Mouse (Mus musculus) neural tube, embryonic 13.5 days (tissue): ENCODE results near the gene Cops9. TPM values are rescaled to one million over a fixed set of nuclear protein-coding genes. Genes with fewer than 3 reads are reported as not detected.

Experiments
- ATAC-seq: fragments of 200-750 bp; cut with Nextera tagmentation; 2 replicates; pipeline ENCODE4 v1.8.0; 2017; ENCODE audit warnings: low read depth, mild to moderate bottlenecking, moderate TSS enrichment, moderate library complexity
- H3K27ac ChIP-seq: fragments of 300-500 bp; sonication (generic); replicated peaks from 2 replicates; pipeline ENCODE4 v1.5.1; 2015; ENCODE audit warnings: moderate library complexity, mild to moderate bottlenecking, inconsistent platforms
- H3K27me3 ChIP-seq: fragments of 300-500 bp; sonication (generic); 2 replicates; pipeline ENCODE4 v1.6.1; 2015; ENCODE audit warnings: mild to moderate bottlenecking, inconsistent platforms
- H3K36me3 ChIP-seq: fragments of 300-500 bp; sonication (generic); 2 replicates; pipeline ENCODE4 v1.6.1; 2015; ENCODE audit warnings: mild to moderate bottlenecking, inconsistent platforms
- H3K4me1 ChIP-seq: fragments of 300-500 bp; sonication (generic); replicated peaks from 2 replicates; pipeline ENCODE4 v1.6.1; 2015; ENCODE audit warnings: inconsistent platforms
- H3K4me2 ChIP-seq: fragments of 300-500 bp; sonication (generic); 2 replicates; pipeline ENCODE4 v1.6.1; 2015; ENCODE audit warnings: inconsistent platforms, mild to moderate bottlenecking, moderate library complexity
- H3K4me3 ChIP-seq: fragments of 300-500 bp; sonication (generic); 2 replicates; pipeline ENCODE4 v1.5.1; 2015; ENCODE audit warnings: mild to moderate bottlenecking, inconsistent platforms
- H3K9ac ChIP-seq: fragments of 300-500 bp; sonication (generic); 2 replicates; pipeline ENCODE4 v1.6.1; 2015; ENCODE audit warnings: moderate library complexity, mild to moderate bottlenecking, inconsistent platforms
- H3K9me3 ChIP-seq: fragments of 300-500 bp; sonication (generic); 2 replicates; pipeline ENCODE4 v1.6.1; 2016; ENCODE audit warnings: inconsistent platforms
- WGBS: fragments of 180-500 bp; shearing (Covaris S2); methylation state at CpG from one replicate; pipeline ENCODE4 v1.1.7; 2015; 5-methylcytosine and 5-hydroxymethylcytosine counted together
- polyA plus RNA-seq: library from polyadenylated mRNA; unstranded; fragments of >200 nt; fragmentation: Nextera tagmentation; extraction: Ambion mirVana; gene quantifications from 2 replicates; pipeline ENCODE4 v1.2.1, GENCODE M21; 2015

The Cops9 gene
- polyA plus RNA-seq, 1 experiment from 2014 or later = 589 TPM

DNA sequence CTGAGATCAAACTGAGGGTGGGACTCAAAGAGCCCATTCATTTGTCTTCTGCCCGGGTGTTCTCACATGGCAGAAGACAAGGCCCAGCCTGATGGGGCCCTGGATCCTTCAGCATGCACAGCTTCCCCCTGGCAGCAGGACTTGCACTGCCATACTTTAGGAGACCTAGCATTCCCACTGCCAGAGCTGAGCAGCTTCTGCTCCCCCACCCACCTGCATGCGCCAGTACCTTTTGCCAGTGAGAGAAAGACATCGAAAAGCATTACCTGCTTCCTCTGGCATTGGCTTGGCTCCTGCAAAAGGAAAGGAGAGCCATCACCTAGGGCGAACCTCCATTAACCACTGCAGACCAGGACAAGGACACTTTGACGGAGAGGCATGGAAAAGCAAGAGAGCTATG lies 3.1 kb upstream of the Cops9 start:
- Histone ChIP-seq H3K27me3 (peaks cover 4% of the 10 kb centered on the region), H3K4me1 (peaks cover 27% of the 10 kb centered on the region), H3K4me3 (no peak overlapping the region), H3K36me3 (0 out of 2 replicates have a peak, but pooled peaks cover under 1% of the 10 kb centered on the region), H3K9me3 (no peaks in the 10 kb centered on the region), H3K4me2 (no peak overlapping the region), H3K27ac (no peak overlapping the region), H3K9ac (no peak overlapping the region)
- no peak for ATAC-seq
- 83% methylated on average over 5 of the region's 5 CpGs for WGBS

DNA sequence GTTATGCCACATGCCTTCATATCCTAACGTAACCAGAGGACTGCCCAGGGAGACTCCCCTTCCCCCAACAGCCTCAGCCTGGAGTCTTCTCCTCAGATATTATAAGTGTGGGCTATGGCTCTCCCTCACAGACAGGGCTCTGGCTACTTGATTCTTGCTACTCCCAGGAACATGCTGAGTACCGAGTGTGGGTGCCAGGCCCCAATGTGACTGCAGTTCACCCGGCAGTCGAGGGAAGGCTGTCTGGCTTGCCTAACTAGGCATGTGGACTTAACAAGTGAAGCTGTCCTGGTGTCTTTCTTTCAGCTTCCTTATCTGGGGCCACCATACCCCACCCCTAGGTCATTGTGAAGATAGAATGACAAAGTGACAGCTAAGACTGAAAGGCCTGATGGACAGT lies 1.9 kb upstream of the Cops9 start:
- H3K4me3 ChIP-seq = no peak overlapping the region
- peaks cover 10% of the 10 kb centered on the region; the same call in 1 of the 2 replicates for H3K36me3 ChIP-seq
- peaks cover 4% of the 10 kb centered on the region for H3K27me3 ChIP-seq
- H3K4me1 ChIP-seq = peaks cover 30% of the 10 kb centered on the region
- no peak overlapping the region for H3K9ac ChIP-seq
- WGBS = 63% methylated on average over 4 of the region's 4 CpGs
- no peak overlapping the region for H3K4me2 ChIP-seq
- ATAC-seq = no peak
- H3K9me3 ChIP-seq = no peaks in the 10 kb centered on the region
- H3K27ac ChIP-seq = no peak overlapping the region

DNA sequence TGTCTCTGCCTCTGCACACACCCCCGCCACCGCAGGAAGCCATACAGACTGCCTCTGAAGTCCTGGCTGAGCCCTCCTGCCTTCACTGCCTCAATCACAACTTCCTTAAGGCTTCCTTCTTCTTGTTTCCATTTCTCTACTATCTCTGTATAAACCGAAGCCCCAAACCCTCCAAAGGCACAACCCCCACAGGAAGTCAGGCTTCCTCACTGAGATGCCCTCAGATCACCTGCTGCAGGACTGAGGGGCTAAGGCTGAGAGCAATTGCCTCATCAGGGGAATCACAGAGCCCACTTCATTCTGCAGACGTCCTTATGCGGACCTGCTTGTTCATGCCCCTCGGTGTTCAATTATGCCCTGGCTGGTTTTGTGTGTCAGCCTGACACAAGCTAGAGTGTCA lies 1.4 kb downstream of the Cops9 start:
- peak overlapping the region; percentile 78 for H3K4me3 ChIP-seq
- peak overlapping the region; percentile 92 for H3K9ac ChIP-seq

DNA sequence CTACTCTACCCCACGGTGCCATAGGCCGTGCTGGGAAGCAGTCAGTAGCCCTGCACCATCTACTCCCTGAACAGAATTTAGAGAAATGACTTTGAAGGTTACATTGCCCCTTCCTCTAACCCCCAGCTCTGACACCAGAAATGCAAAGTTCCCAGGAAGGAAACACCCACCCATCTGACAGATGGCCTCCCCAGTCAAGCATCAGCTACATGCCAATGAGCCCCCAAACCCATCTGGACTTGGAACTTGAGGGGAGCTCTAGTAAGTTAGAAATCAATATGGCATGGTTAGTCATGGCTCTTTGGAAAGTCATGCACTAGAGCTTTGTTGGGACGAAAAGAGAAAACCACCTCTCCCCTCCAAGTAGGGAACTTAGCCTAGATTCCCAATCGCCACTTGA lies 3.0 kb downstream of the Cops9 start:
- WGBS = 93% methylated on average over 4 of the region's 4 CpGs
- Histone ChIP-seq H3K36me3 (peaks cover 44% of the 10 kb centered on the region), H3K4me1 (peaks cover 24% of the 10 kb centered on the region), H3K9ac (no peak overlapping the region), H3K4me2 (no peak overlapping the region), H3K9me3 (no peaks in the 10 kb centered on the region), H3K27ac (no peak overlapping the region), H3K4me3 (no peak overlapping the region), H3K27me3 (no peaks in the 10 kb centered on the region)
- no peak for ATAC-seq

More for the DNA sequence above, 1.4 kb downstream of the Cops9 start:
- no peaks in the 10 kb centered on the region for H3K9me3 ChIP-seq
- no peak for ATAC-seq
- 90% methylated on average over 6 of the region's 6 CpGs for WGBS
- peak overlapping the region; percentile 80 for H3K4me2 ChIP-seq
- H3K36me3 ChIP-seq = peaks cover 43% of the 10 kb centered on the region
- H3K27ac ChIP-seq = no peak overlapping the region
- no peaks in the 10 kb centered on the region; the same call in 1 of the 2 replicates for H3K27me3 ChIP-seq
- H3K4me1 ChIP-seq = peaks cover 24% of the 10 kb centered on the region

DNA sequence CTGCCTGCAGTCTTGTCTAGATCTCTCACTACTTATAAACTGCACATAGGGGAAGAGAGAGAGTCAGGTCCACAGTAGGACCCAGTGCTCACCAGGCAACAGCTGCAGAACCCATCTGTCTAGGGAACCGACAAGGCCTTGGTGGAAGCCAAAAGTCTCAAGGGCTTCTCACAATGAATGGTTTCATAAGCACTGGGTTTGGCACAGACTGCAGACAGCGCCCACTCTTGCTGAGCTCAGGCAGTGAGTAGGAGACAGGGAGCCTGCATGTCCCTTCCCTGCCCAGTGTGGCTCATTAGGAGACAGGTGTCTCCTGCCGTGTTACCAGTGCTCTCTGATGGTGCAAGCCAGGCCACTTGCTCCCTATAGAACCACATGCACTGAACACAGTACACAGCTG lies 3.6 kb downstream of the Cops9 start:
- Histone ChIP-seq H3K27me3 (no peaks in the 10 kb centered on the region), H3K4me1 (peaks cover 24% of the 10 kb centered on the region), H3K9ac (no peak overlapping the region), H3K4me3 (no peak overlapping the region), H3K4me2 (no peak overlapping the region), H3K36me3 (peaks cover 44% of the 10 kb centered on the region), H3K9me3 (no peaks in the 10 kb centered on the region), H3K27ac (no peak overlapping the region)
- WGBS = 93% methylated on average over 3 of the region's 3 CpGs
- no peak for ATAC-seq

DNA sequence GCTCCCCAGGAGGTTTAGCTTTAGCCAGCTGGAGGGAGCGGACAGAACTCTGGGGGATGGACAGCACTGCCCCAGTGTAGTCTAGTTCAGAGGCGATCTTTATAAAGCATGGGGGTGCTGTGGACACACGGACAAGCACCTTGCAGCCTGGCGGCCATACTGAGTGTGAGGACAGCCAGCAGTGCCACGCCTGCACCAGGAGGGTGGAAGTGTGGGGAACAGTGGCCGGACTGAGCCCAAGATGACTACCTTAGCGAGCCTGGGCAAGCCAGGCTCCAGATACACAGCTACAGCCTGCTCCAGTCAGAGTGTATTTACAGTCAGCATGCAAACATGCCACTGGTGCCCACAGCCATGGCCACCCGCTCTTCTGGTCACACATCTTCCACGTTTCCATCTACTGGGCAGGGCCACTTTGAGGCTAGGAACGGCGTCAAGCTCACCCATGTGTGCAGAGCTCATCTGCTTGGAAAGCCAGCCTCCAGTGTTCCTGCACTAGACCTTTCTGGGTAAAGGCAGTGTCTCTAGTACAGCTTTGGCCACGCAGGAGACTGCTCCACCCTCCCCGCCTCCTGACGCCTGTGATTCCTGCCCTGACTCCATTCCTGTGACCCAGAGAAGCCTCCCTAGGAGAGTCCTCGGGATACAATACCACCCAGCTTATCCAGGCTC lies 4.1 kb downstream of the Cops9 start:
- no peak overlapping the region for H3K4me3 ChIP-seq
- no peak overlapping the region for H3K27ac ChIP-seq
- H3K9me3 ChIP-seq = no peaks in the 10 kb centered on the region
- peaks cover 44% of the 10 kb centered on the region for H3K36me3 ChIP-seq
- H3K4me1 ChIP-seq = peaks cover 23% of the 10 kb centered on the region
- WGBS = 93% methylated on average over 15 of the region's 15 CpGs
- H3K4me2 ChIP-seq = no peak overlapping the region
- H3K27me3 ChIP-seq = no peaks in the 10 kb centered on the region
- H3K9ac ChIP-seq = no peak overlapping the region
- ATAC-seq = no peak

DNA sequence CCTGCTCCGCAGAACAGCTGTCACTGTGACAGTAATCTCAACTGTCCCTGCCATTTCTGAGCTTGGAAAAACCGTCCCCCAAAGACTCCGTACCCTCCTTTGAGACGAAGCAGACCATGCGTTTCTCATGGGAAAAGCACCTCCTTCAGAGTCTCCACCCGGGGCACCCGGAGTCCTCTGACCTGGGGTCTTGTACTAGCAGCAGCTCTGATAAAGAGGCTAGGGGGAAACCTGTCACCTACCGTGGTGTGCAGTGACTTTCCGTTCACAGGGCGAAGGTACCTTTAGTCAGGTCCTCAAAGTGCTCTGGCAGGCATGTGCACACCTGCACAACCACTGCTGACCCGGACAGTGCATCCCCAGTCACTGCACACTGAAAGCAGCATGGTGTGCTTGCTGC lies 5.1 kb downstream of the Cops9 start:
- H3K27ac ChIP-seq = no peak overlapping the region
- ATAC-seq = no peak
- peaks cover 44% of the 10 kb centered on the region for H3K36me3 ChIP-seq
- no peak overlapping the region for H3K4me3 ChIP-seq
- no peak overlapping the region for H3K9ac ChIP-seq
- no peaks in the 10 kb centered on the region for H3K27me3 ChIP-seq
- H3K4me2 ChIP-seq = no peak overlapping the region
- 95% methylated on average over 11 of the region's 11 CpGs for WGBS
- no peaks in the 10 kb centered on the region for H3K9me3 ChIP-seq
- H3K4me1 ChIP-seq = peaks cover 16% of the 10 kb centered on the region

DNA sequence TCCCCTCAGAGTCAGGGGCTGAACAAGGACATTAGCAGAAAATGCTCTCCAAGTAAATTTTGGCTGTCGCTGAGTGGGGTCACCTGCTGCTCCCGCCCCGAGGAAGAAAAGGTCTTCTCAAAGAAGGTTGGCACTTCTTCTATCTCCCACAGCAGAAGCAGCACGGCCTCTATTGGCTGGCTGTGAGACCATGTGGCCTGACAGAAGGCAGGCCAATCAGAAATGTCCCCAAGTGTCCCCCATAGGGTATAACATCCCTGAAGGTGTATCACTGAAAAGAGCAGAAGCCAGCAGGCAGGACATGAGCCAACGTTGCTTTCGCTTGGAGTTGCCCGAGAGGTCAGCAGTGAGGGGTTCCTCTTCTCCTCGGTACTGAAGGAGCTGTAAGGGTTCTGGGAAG lies 5.8 kb downstream of the Cops9 start:
- ATAC-seq = no peak
- no peak overlapping the region for H3K9ac ChIP-seq
- no peaks in the 10 kb centered on the region for H3K9me3 ChIP-seq
- H3K36me3 ChIP-seq = peaks cover 44% of the 10 kb centered on the region
- no peaks in the 10 kb centered on the region for H3K27me3 ChIP-seq
- peaks cover 14% of the 10 kb centered on the region for H3K4me1 ChIP-seq
- 87% methylated on average over 8 of the region's 8 CpGs for WGBS
- H3K4me3 ChIP-seq = no peak overlapping the region
- H3K4me2 ChIP-seq = no peak overlapping the region
- H3K27ac ChIP-seq = peak overlapping the region; percentile 57; the same call in 1 of the 2 replicates

DNA sequence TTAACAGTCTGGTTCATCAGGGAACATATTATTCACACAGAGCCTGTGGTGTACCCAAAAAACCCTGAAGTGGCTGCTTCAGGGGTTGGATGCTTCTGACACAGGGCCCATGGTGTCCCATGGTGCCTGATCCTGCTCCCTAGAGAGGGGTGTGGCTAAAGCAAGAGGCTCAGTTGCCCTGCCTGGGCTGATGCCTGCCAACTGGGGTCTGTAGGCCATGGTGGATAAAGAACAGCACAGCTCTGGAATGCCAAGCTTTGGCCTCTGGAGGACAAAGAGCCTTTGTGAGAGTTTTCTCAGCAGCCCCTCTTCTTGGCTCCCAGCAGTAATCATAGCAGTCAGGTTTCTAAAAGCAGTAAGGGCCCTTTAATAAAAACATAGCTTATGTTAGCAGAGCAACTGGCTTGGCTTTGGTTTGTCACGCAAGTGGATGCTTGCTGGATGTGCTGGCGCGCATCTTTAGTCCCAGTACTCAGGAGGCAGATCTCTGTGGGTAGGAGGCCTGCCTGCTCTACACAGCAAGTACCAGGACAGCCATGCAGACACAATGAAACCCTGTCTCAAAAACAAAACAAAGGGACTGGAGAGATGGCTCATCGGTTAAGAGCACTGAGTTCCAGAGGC lies 6.7 kb downstream of the Cops9 start:
- no peak overlapping the region for H3K4me2 ChIP-seq
- H3K27ac ChIP-seq = peak overlapping the region; percentile 57
- no peaks in the 10 kb centered on the region for H3K27me3 ChIP-seq
- H3K4me1 ChIP-seq = peaks cover 5% of the 10 kb centered on the region
- WGBS = 69% methylated on average over 4 of the region's 4 CpGs
- H3K4me3 ChIP-seq = no peak overlapping the region
- H3K9me3 ChIP-seq = no peaks in the 10 kb centered on the region
- 0 out of 2 replicates have a peak, but pooled peaks have one; percentile 38 for ATAC-seq
- peaks cover 44% of the 10 kb centered on the region for H3K36me3 ChIP-seq
- no peak overlapping the region for H3K9ac ChIP-seq

DNA sequence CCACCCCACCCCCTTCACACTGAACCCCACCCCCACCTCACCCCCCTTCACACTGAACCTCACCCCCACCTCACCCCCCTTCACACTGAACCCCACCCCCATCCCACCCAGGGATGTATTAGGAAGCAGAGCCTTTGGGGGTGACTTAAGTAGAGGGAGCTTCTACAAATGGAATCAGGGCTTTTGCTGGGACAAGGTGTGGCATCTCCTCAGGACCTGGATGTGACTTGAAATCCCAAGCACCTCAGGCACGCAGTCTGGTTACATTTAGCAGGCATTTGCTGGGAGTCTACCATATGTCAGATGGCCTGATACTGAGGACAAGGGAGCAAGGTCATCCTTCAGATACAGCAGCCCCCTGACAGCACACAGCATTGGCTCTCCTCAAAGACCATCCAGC lies 7.2 kb downstream of the Cops9 start:
- Histone ChIP-seq H3K27me3 (no peaks in the 10 kb centered on the region), H3K4me2 (no peak overlapping the region), H3K27ac (0 out of 2 replicates have a peak overlapping the region, but pooled peaks have one; percentile 57), H3K36me3 (peaks cover 41% of the 10 kb centered on the region), H3K4me1 (no peaks in the 10 kb centered on the region; the same call in 1 of the 2 replicates), H3K9me3 (no peaks in the 10 kb centered on the region), H3K4me3 (no peak overlapping the region), H3K9ac (no peak overlapping the region)
- ATAC-seq = no peak
- 72% methylated on average over 1 of the region's 1 CpGs for WGBS

DNA sequence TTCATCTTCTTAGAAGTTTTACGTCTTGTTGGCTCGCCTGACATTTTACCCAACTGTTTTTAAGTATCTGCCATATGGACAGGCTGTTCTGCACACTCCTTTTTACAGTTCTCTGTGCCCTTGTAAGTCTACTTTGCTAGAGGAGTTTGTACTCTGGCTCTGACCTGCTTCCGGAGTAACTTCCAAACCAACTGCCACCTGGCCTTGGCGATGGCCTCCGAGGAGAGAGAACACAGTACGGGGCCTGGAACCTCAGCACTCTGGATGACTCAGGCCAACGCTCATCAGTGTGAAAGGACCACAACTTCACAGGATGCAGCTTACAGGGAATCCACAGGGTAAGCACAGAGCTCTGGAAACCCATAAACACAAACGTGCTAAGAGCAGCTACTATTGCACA lies 8.1 kb downstream of the Cops9 start:
- no peak for ATAC-seq
- H3K27me3 ChIP-seq = no peaks in the 10 kb centered on the region
- H3K27ac ChIP-seq = no peak overlapping the region
- H3K4me2 ChIP-seq = no peak overlapping the region
- no peak overlapping the region for H3K9ac ChIP-seq
- WGBS = 87% methylated on average over 8 of the region's 8 CpGs
- H3K4me1 ChIP-seq = no peaks in the 10 kb centered on the region; the same call in 1 of the 2 replicates
- peaks cover 34% of the 10 kb centered on the region for H3K36me3 ChIP-seq
- no peaks in the 10 kb centered on the region for H3K9me3 ChIP-seq
- H3K4me3 ChIP-seq = no peak overlapping the region

DNA sequence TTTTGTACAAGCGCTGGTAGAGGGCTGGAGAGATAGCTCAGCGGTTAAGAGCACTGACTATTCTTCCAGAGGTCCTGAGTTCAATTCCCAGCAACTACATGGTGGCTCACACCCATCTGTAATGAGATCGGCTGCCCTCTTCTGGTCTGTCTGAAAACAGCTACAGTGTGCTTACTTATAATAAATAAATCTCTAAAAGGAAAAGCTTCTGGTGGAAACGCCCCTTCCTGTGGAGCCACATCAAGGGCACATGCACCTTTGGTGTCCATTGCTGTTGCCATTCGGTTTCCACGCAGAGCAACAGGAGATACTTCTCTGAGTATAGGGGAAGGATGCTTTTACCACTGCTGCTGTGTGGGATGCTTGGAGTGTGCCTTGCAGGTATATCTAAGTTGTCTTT lies 8.8 kb downstream of the Cops9 start:
- H3K4me1 ChIP-seq = no peaks in the 10 kb centered on the region; the same call in 1 of the 2 replicates
- no peaks in the 10 kb centered on the region for H3K27me3 ChIP-seq
- no peaks in the 10 kb centered on the region for H3K9me3 ChIP-seq
- WGBS = 67% methylated on average over 6 of the region's 6 CpGs
- no peak for ATAC-seq
- H3K36me3 ChIP-seq = peaks cover 26% of the 10 kb centered on the region
- no peak overlapping the region for H3K27ac ChIP-seq
- no peak overlapping the region for H3K9ac ChIP-seq
- H3K4me3 ChIP-seq = no peak overlapping the region
- H3K4me2 ChIP-seq = no peak overlapping the region
